Mouse (Mus musculus): ENCODE results near the gene Zkscan2. TPM values are rescaled to one million over a fixed set of nuclear protein-coding genes. Genes with fewer than 3 reads are reported as not detected.
A peak's percentile ranks its signal among the peaks of the same experiment; 100 is the strongest.

Zkscan2 gene
- polyA plus RNA-seq (2012; rRNA removed): 26.2 and 29.3 TPM in 2 replicates

DNA sequence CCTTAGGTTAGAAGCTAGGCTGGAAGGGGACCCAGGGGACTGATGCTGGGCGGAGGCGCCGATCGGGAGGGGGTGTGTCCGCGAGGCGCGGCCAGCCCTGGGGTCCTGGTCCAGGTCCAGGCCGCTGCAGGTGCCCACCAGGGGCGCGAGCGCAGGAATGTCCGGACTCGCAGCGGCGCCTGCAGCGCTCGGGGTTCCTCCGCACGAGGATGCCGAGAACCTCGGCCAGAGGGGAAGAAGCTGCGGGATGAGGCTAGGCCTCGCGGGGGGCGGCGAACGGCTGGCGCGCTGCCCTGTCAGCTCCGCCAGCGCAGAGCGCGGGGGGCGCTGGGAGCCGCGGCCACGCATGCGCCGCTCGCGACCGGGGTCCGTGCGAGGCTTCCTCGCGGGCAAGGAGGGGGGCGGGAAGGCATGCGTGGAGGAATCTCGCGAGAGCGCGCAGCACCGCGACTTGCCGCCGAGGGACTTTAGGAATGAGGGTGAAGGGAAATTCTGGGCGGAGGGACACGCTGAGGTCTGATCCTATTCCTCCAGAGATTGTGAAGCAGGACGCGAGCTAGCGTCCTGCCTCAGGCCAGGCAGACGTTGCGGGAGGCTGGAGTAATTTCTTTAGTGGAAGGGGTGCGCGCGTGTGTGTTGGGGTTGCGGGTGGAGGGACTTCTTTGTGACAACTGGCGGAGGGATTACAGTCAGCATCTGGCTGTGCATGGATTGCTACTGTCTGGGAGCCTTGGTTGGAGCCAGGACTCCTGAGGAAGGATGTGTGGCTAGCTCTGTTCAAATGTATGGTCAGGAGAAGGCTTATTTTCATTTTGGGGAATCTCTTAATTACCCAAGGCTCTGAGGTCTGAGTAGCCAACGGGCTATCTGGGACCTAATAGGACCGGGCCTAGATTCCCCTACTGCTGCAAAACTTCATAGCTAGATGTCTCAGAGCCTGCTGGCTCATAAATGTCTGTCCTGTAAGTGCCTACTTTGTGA is at the start of gene Zkscan2:
Gene Zkscan2 (minus strand): TSS at position 211 of the 981 bp plus-strand sequence.
- TF ChIP-seq POLR2A (IDR thresholded peaks at IDR 0.05; ENCODE audit: borderline replicate concordance, extremely low read depth, insufficient read depth, insufficient read length, poor library complexity, severe bottlenecking) (peak; percentile 94), CTCF (IDR thresholded peaks at IDR 0.05; ENCODE audit: borderline replicate concordance, extremely low read depth, insufficient read depth, insufficient read length) (no peak)

DNA sequence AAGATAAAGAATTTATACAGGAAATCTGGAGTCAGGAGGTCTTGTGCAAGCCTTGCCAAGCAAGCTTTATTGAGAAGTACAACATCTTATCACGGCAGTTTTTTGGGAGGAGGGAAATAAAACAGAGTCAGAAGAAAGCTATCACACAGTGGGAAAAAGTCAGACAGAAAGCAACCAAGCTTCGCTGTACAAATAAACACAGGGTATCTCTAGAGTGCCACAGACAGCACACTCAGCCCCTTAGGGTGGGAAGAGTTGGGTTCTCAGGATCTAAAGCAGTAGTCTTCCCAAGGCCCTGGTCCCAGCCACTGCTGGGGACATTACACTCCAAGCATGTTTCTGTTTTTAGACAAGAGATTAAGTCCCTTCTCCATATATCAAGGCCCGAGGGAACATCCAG is 28.9 kb upstream of the Zkscan2 start:
- DNase-seq (ENCODE audit: low read depth): no peak
- TF ChIP-seq CTCF (IDR thresholded peaks at IDR 0.05; ENCODE audit: borderline replicate concordance, extremely low read depth, insufficient read depth, insufficient read length): no peak
- no peak for TF ChIP-seq POLR2A (IDR thresholded peaks at IDR 0.05; ENCODE audit: borderline replicate concordance, extremely low read depth, insufficient read depth, insufficient read length, poor library complexity, severe bottlenecking)

More for the DNA sequence above, at the start of gene Zkscan2:
- DNase-seq (ENCODE audit: low read depth): peak; percentile 99

DNA sequence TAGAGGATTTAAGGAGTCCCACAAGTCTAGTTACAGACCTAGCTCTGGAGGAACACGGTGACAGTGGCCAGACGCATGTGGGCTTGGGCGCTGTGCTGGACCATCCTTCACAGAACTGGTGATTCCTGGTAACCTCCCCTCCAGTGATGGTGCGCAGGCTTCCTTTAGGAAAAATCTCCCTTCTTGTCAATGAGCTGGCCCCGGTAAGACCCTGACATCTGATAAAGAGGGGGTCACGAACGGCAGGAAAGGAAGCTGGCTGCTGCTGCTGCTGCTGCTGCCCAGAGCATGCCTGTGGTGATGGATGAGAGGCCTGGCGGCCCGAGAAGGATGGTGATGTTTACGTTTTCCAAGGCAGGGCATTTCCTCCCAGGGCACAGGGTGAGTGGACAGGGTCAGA is 25.5 kb upstream of the Zkscan2 start:
- no peak for TF ChIP-seq POLR2A (IDR thresholded peaks at IDR 0.05; ENCODE audit: borderline replicate concordance, extremely low read depth, insufficient read depth, insufficient read length, poor library complexity, severe bottlenecking)
- no peak for TF ChIP-seq CTCF (IDR thresholded peaks at IDR 0.05; ENCODE audit: borderline replicate concordance, extremely low read depth, insufficient read depth, insufficient read length)

GRCm38 (mm10) chr7:123524218-123524861 is 24.1 kb upstream of the Zkscan2 start:
- peak; percentile 88 for DNase-seq (ENCODE audit: low read depth)
- TF ChIP-seq POLR2A (IDR thresholded peaks at IDR 0.05; ENCODE audit: borderline replicate concordance, extremely low read depth, insufficient read depth, insufficient read length, poor library complexity, severe bottlenecking) (no peak), CTCF (IDR thresholded peaks at IDR 0.05; ENCODE audit: borderline replicate concordance, extremely low read depth, insufficient read depth, insufficient read length) (peak; percentile 88)

More for the DNA sequence above, 25.5 kb upstream of the Zkscan2 start:
- no peak for DNase-seq (ENCODE audit: low read depth)

DNA sequence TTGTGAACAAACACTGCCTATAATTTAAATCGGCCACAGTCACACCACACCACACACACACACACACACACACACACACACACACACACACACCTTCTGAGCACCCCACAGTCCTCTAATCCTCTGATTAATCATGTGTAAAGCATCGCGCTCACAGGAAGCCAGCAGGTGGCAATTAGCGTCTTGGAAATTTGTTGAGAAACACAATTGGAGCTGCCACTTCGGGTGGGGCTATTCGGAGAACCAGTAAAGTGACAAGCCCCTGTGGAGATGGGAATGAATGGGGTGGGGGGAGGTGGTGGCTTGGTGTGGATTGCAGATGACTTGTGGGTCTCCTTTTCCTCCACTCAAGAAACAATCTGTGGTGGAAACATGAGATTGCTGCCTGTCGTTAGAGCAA is 7.7 kb upstream of the Zkscan2 start:
- no peak for TF ChIP-seq CTCF (IDR thresholded peaks at IDR 0.05; ENCODE audit: borderline replicate concordance, extremely low read depth, insufficient read depth, insufficient read length)
- no peak for TF ChIP-seq POLR2A (IDR thresholded peaks at IDR 0.05; ENCODE audit: borderline replicate concordance, extremely low read depth, insufficient read depth, insufficient read length, poor library complexity, severe bottlenecking)
- DNase-seq (ENCODE audit: low read depth): peak; percentile 37

DNA sequence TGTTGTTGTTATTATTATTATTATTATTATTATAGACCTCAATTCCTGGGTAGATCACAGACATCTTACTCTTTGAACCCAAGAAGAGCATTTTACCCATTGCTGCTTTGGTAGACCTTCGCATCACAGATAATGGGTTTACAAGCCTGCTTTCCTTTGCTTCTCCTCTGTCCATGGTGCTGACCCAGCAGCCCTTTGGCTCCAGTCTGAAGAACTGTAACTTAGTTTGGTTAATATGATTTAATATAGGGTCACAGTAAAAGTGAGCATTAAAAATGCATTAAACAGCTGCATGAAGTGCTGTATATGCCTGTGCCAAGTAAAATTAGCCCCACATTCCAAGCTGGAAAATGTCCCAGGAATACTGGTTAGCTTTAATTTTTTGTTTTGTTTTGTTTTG is 3.1 kb upstream of the Zkscan2 start:
- DNase-seq (ENCODE audit: low read depth): peak; percentile 20
- TF ChIP-seq CTCF (IDR thresholded peaks at IDR 0.05; ENCODE audit: borderline replicate concordance, extremely low read depth, insufficient read depth, insufficient read length) (no peak), POLR2A (IDR thresholded peaks at IDR 0.05; ENCODE audit: borderline replicate concordance, extremely low read depth, insufficient read depth, insufficient read length, poor library complexity, severe bottlenecking) (no peak)

DNA sequence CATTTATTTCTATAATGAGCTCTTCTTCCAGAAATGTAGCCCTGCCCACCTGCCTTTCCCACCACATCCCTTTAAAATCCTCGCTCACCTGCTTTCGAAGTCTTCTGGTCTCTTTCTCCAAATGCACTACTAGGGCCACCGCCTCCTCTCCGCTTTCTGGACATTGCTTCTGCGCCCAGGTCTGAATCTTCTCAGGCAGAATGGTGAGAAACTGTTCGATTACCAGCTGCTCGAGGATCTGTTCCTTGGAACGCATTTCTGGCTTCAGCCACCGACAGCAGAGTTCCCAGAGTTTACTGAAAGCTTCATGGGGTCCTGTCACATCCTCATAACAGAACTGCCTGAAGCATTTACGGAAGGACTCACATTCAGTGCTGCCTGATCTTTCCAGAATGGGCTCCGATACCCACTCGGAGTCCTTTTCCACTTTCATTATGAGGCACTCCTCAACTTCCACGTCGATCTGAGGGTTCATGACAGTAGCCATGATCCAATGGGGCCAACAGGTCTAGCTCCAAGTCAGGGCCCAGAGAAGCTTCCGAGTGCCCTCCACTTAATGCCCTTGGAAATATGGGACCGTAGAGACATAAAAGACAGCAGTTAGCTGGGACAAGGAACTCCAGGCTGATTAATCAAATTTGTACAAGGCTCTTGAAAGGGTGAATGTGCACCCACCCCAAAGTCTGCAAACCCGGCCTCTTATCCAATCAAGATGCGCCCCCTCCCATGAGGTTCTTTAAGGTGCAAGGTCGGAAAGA is 589 bp downstream of the Zkscan2 start:
- TF ChIP-seq POLR2A (IDR thresholded peaks at IDR 0.05; ENCODE audit: borderline replicate concordance, extremely low read depth, insufficient read depth, insufficient read length, poor library complexity, severe bottlenecking): no peak
- no peak for TF ChIP-seq CTCF (IDR thresholded peaks at IDR 0.05; ENCODE audit: borderline replicate concordance, extremely low read depth, insufficient read depth, insufficient read length)

DNA sequence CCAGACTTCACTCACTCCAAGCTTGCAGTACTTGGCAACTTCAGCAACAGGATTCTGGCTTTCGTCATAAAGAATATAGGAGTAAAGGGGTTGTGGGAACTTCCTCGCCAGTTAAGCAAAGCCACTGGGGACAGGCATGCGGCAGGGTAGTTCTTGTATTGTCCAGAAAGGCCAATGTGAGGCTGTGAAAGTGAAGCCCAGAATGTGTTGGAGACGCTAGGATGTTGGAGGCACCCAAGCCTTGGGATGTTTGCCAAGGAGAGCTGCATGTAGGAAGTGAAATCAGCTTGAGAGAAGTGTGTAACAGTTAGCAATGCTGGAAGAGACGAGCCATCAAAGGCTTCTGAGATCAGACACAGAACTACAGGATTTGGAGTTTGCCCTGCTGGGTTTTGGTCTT is 12.5 kb downstream of the Zkscan2 start:
- DNase-seq (ENCODE audit: low read depth): peak; percentile 21
- TF ChIP-seq CTCF (IDR thresholded peaks at IDR 0.05; ENCODE audit: borderline replicate concordance, extremely low read depth, insufficient read depth, insufficient read length) (no peak), POLR2A (IDR thresholded peaks at IDR 0.05; ENCODE audit: borderline replicate concordance, extremely low read depth, insufficient read depth, insufficient read length, poor library complexity, severe bottlenecking) (no peak)

More for the DNA sequence above, 589 bp downstream of the Zkscan2 start:
- DNase-seq (ENCODE audit: low read depth): peak; percentile 35

- no peak for DNase-seq (ENCODE audit: low read depth)
- TF ChIP-seq CTCF (IDR thresholded peaks at IDR 0.05; ENCODE audit: borderline replicate concordance, extremely low read depth, insufficient read depth, insufficient read length) (no peak), POLR2A (IDR thresholded peaks at IDR 0.05; ENCODE audit: borderline replicate concordance, extremely low read depth, insufficient read depth, insufficient read length, poor library complexity, severe bottlenecking) (no peak)
Measured at GRCm38 (mm10) chr7:123467961-123468360, 32.3 kb downstream of the Zkscan2 start.

DNA sequence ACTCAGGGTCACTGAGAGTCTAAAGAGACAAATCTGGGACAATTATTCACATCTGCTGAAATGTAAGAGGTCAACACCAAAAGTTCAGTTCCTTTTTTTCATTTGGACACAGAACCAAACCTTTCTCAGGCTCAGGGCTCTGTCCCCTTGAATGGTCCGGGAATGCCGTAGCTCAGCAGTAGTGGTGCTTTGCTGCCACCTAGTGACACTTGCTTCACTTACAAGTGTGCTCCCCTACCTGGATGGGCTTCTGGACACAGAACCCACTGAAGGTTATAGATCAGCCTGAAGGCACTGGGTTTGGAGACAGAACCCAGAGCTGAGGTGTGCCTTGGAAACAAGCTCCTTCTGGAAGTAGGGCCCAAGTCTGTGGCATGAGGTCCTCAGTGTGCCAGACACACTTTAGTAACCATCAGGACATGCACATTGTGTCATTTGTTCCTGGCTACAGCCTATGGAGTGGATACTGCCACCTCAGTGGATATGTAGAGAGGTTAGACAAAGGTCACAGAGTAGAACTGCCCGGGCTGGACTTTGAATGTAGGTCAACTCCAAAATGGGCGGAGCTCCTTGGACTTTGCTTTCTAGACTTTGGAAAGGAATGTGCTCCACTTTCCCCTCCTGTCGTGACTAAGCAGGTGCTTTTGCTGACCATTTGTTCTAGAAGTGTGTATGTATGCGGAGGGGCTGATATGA is 34.4 kb downstream of the Zkscan2 start:
- peak; percentile 86 for DNase-seq (ENCODE audit: low read depth)
- peak; percentile 97 for TF ChIP-seq CTCF (IDR thresholded peaks at IDR 0.05; ENCODE audit: borderline replicate concordance, extremely low read depth, insufficient read depth, insufficient read length)
- no peak for TF ChIP-seq POLR2A (IDR thresholded peaks at IDR 0.05; ENCODE audit: borderline replicate concordance, extremely low read depth, insufficient read depth, insufficient read length, poor library complexity, severe bottlenecking)

All from brain, embryonic 14.5 days (tissue).